Mouse (Mus musculus): ENCODE measurements at regions not wholly inside any gene's neighbourhood (a gene's known extent, or its start where the extent isn't known, plus 50 kb on each side); places are given as distances from the start of the nearest gene placed in this dataset.

DNA sequence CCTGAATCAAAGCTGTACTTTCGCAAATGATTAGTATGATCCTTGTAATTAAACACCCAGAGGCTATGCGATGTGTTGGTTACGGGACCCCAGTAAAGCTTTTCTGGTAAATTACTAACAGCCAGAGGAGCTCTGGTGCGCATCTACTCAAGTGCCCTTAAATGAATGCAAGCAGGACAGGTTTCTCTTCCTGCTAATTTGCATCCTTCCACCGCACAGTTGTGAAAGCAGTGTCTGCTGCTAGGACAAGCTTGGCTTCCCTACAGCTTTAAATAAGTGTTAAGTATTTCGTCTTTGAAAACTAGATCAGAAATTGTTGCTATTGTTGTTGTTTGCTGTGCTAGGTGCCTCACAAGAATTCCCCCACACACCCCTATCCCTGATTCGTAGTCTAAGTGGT is 62.4 kb upstream of the Supt20 start:
- Histone ChIP-seq H3K9ac (no peak overlapping the region), H3K36me3 (ENCODE audit: insufficient read depth) (no peaks in the 10 kb centered on the region), H3K27ac (ENCODE audit: low read depth, low read length) (no peak overlapping the region), H3K4me1 (ENCODE audit: insufficient read depth) (no peaks in the 10 kb centered on the region), H3K9me3 (ENCODE audit: low read length) (0 out of 2 replicates have a peak, but pooled peaks cover 6% of the 10 kb centered on the region), H3K4me2 (ENCODE audit: low read depth) (no peak overlapping the region), H3K27me3 (ENCODE audit: insufficient read depth, low read length) (no peaks in the 10 kb centered on the region), H3K4me3 (ENCODE audit: low read depth, low read length) (no peak overlapping the region)
- ATAC-seq (no peak), DNase-seq (no peak)
- WGBS, result 81% methylated on average over 7 of the region's 7 CpGs
- TF ChIP-seq CTCF (IDR thresholded peaks at IDR 0.05; ENCODE audit: low read depth), result no peak

- Histone ChIP-seq H3K4me2 (ENCODE audit: low read depth) (no peak overlapping the region), H3K36me3 (ENCODE audit: insufficient read depth) (no peaks in the 10 kb centered on the region), H3K27ac (ENCODE audit: low read depth, low read length) (no peak overlapping the region), H3K27me3 (ENCODE audit: insufficient read depth, low read length) (no peaks in the 10 kb centered on the region), H3K9ac (no peak overlapping the region), H3K4me3 (ENCODE audit: low read depth, low read length) (no peak overlapping the region), H3K9me3 (ENCODE audit: low read length) (0 out of 2 replicates have a peak, but pooled peaks cover 6% of the 10 kb centered on the region), H3K4me1 (ENCODE audit: insufficient read depth) (no peaks in the 10 kb centered on the region)
- ATAC-seq, result no peak
- no peak for TF ChIP-seq CTCF (IDR thresholded peaks at IDR 0.05; ENCODE audit: low read depth)
- 98% methylated on average over 13 of the region's 13 CpGs for WGBS
- DNase-seq, result no peak
Measured at GRCm38 (mm10) chr3:54632731-54633130, 59.9 kb upstream of the Supt20 start.

GRCm38 (mm10) chr3:54633446-54633845 is 59.2 kb upstream of the Supt20 start:
- H3K27ac ChIP-seq (ENCODE audit: low read depth, low read length), result no peak overlapping the region
- no peaks in the 10 kb centered on the region for H3K36me3 ChIP-seq (ENCODE audit: insufficient read depth)
- no peak for TF ChIP-seq CTCF (IDR thresholded peaks at IDR 0.05; ENCODE audit: low read depth)
- no peaks in the 10 kb centered on the region for H3K27me3 ChIP-seq (ENCODE audit: insufficient read depth, low read length)
- no peaks in the 10 kb centered on the region for H3K4me1 ChIP-seq (ENCODE audit: insufficient read depth)
- no peak overlapping the region for H3K4me2 ChIP-seq (ENCODE audit: low read depth)
- no peak overlapping the region for H3K4me3 ChIP-seq (ENCODE audit: low read depth, low read length)
- 94% methylated on average over 23 of the region's 23 CpGs for WGBS
- no peak overlapping the region for H3K9ac ChIP-seq
- DNase-seq (no peak), ATAC-seq (no peak)
- 0 out of 2 replicates have a peak, but pooled peaks cover 6% of the 10 kb centered on the region for H3K9me3 ChIP-seq (ENCODE audit: low read length)

GRCm38 (mm10) chr3:54634456-54634855 is 58.2 kb upstream of the Supt20 start:
- ATAC-seq (no peak), DNase-seq (no peak)
- Histone ChIP-seq H3K36me3 (ENCODE audit: insufficient read depth) (no peaks in the 10 kb centered on the region), H3K4me1 (ENCODE audit: insufficient read depth) (no peaks in the 10 kb centered on the region), H3K27ac (ENCODE audit: low read depth, low read length) (no peak overlapping the region), H3K27me3 (ENCODE audit: insufficient read depth, low read length) (no peaks in the 10 kb centered on the region), H3K4me3 (ENCODE audit: low read depth, low read length) (no peak overlapping the region), H3K9ac (no peak overlapping the region), H3K9me3 (ENCODE audit: low read length) (0 out of 2 replicates have a peak, but pooled peaks cover 6% of the 10 kb centered on the region), H3K4me2 (ENCODE audit: low read depth) (no peak overlapping the region)
- no peak for TF ChIP-seq CTCF (IDR thresholded peaks at IDR 0.05; ENCODE audit: low read depth)
- WGBS, result 97% methylated on average over 10 of the region's 10 CpGs

Measured in forebrain, postnatal 0 days (tissue).